Mouse (Mus musculus): ENCODE data around the gene Foxo4. TPM values are rescaled to one million over a fixed set of nuclear protein-coding genes. Genes with fewer than 3 reads are reported as not detected.

Gene Foxo4
- polyA plus RNA-seq, 1 experiment from 2014 or later, result 1.3 TPM

- Histone ChIP-seq H3K9ac (peak overlapping the region; percentile 78), H3K4me3 (peak overlapping the region; percentile 52), H3K36me3 (ENCODE audit: poor library complexity, severe bottlenecking) (peaks cover 20% of the 10 kb centered on the region), H3K4me1 (peaks cover 35% of the 10 kb centered on the region), H3K27ac (peak overlapping the region; percentile 80), H3K4me2 (peak overlapping the region; percentile 60), H3K27me3 (no peaks in the 10 kb centered on the region), H3K9me3 (replicated peaks) (no peaks in the 10 kb centered on the region)
- ATAC-seq, result peak; percentile 82
- WGBS, result 35% methylated on average over 11 of the region's 13 CpGs
Observed at GRCm38 (mm10) chrX:101299473-101300426, 45.4 kb downstream of the Foxo4 start.

GRCm38 (mm10) chrX:101300427-101301030, 46.2 kb downstream of the Foxo4 start:
- no peaks in the 10 kb centered on the region for H3K27me3 ChIP-seq
- ATAC-seq, result peak; percentile 53
- peak overlapping the region; percentile 80 for H3K27ac ChIP-seq
- 34% methylated on average over 13 of the region's 13 CpGs for WGBS
- H3K9me3 ChIP-seq (replicated peaks), result no peaks in the 10 kb centered on the region
- peak overlapping the region; percentile 78 for H3K9ac ChIP-seq
- H3K4me3 ChIP-seq, result peak overlapping the region; percentile 52
- peak overlapping the region; percentile 60 for H3K4me2 ChIP-seq
- peaks cover 20% of the 10 kb centered on the region for H3K36me3 ChIP-seq (ENCODE audit: poor library complexity, severe bottlenecking)
- peaks cover 35% of the 10 kb centered on the region for H3K4me1 ChIP-seq

GRCm38 (mm10) chrX:101301654-101302053, 47.3 kb downstream of the Foxo4 start:
- Histone ChIP-seq H3K4me2 (peak overlapping the region; percentile 60), H3K9me3 (replicated peaks) (no peaks in the 10 kb centered on the region), H3K4me1 (peaks cover 35% of the 10 kb centered on the region), H3K4me3 (peak overlapping the region; percentile 52), H3K9ac (peak overlapping the region; percentile 78), H3K36me3 (ENCODE audit: poor library complexity, severe bottlenecking) (peaks cover 13% of the 10 kb centered on the region), H3K27ac (no peak overlapping the region), H3K27me3 (no peaks in the 10 kb centered on the region)
- WGBS, result 65% methylated on average over 9 of the region's 9 CpGs
- ATAC-seq, result no peak

DNA sequence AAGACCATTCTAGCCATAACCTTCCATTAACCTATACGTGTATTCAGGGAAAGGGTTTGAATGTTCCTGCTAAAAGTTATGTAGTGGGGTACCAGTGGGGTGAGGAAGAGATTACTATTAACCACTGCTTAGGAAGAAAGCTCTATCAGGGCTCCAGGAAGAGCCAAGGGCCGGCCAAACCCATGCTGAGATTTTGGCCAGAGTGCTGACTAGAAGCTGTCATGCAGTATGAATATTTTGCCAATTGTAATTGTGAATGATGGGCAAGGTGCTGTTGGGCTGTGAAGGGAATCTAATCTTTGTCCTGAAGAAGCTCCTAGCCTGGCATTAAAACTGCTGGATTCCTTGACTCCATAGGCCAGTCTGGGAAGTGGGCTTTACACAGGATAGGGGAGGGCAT, 50.3 kb downstream of the Foxo4 start:
- Histone ChIP-seq H3K9ac (no peak overlapping the region), H3K27ac (no peak overlapping the region), H3K4me2 (no peak overlapping the region), H3K36me3 (ENCODE audit: poor library complexity, severe bottlenecking) (peaks cover 14% of the 10 kb centered on the region; the same call in 1 of the 2 replicates), H3K27me3 (no peaks in the 10 kb centered on the region), H3K4me3 (no peak overlapping the region), H3K9me3 (replicated peaks) (no peaks in the 10 kb centered on the region), H3K4me1 (peaks cover 35% of the 10 kb centered on the region)
- no peak for ATAC-seq
- WGBS, result 40% methylated on average over 2 of the region's 2 CpGs

GRCm38 (mm10) chrX:101309299-101309698, 55.0 kb downstream of the Foxo4 start:
- Histone ChIP-seq H3K9ac (no peak overlapping the region), H3K4me2 (no peak overlapping the region), H3K9me3 (replicated peaks) (no peaks in the 10 kb centered on the region), H3K36me3 (ENCODE audit: poor library complexity, severe bottlenecking) (peaks cover 38% of the 10 kb centered on the region), H3K4me3 (no peak overlapping the region), H3K27ac (no peak overlapping the region), H3K4me1 (peaks cover 7% of the 10 kb centered on the region; the same call in 1 of the 2 replicates), H3K27me3 (no peaks in the 10 kb centered on the region)
- no peak for ATAC-seq
- 86% methylated on average over 5 of the region's 5 CpGs for WGBS

Other genes with a start within 250 kb of the Foxo4 start
- gene Tex11, start 194.9 kb upstream of the Foxo4 start, polyA plus RNA-seq (2015; fragmentation: Nextera tagmentation; extraction: Ambion mirVana), result not detected in 2 replicates
- gene Slc7a3, start 168.5 kb upstream of the Foxo4 start, polyA plus RNA-seq (2015; fragmentation: Nextera tagmentation; extraction: Ambion mirVana), result 0.57 and 1.2 TPM in 2 replicates
- 55.5 and 57.5 TPM in 2 replicates for gene Snx12, start 32.0 kb upstream of the Foxo4 start, polyA plus RNA-seq (2015; fragmentation: Nextera tagmentation; extraction: Ambion mirVana)
- gene Gm614, start 9.5 kb downstream of the Foxo4 start, polyA plus RNA-seq (2015; fragmentation: Nextera tagmentation; extraction: Ambion mirVana), result not detected in 2 replicates
- gene Il2rg, start 13.7 kb downstream of the Foxo4 start, polyA plus RNA-seq (2015; fragmentation: Nextera tagmentation; extraction: Ambion mirVana), result 2.3 and 2.4 TPM in 2 replicates
- not detected in 2 replicates for gene Gm20489, start 14.5 kb downstream of the Foxo4 start, polyA plus RNA-seq (2015; fragmentation: Nextera tagmentation; extraction: Ambion mirVana)
- 31.3 and 31.7 TPM in 2 replicates for gene Med12, start 19.5 kb downstream of the Foxo4 start, polyA plus RNA-seq (2015; fragmentation: Nextera tagmentation; extraction: Ambion mirVana)
- gene Nlgn3, start 44.6 kb downstream of the Foxo4 start, polyA plus RNA-seq (2015; fragmentation: Nextera tagmentation; extraction: Ambion mirVana), result 33.8 and 43.0 TPM in 2 replicates
- gene Gjb1, start 121.8 kb downstream of the Foxo4 start, polyA plus RNA-seq (2015; fragmentation: Nextera tagmentation; extraction: Ambion mirVana), result 0.23 and 0.25 TPM in 2 replicates
- 39.9 and 46.6 TPM in 2 replicates for gene Zmym3, start 166.3 kb downstream of the Foxo4 start, polyA plus RNA-seq (2015; fragmentation: Nextera tagmentation; extraction: Ambion mirVana)
- 558 and 566 TPM in 2 replicates for gene Nono, start 174.8 kb downstream of the Foxo4 start, polyA plus RNA-seq (2015; fragmentation: Nextera tagmentation; extraction: Ambion mirVana)
- gene Itgb1bp2, start 194.6 kb downstream of the Foxo4 start, polyA plus RNA-seq (2015; fragmentation: Nextera tagmentation; extraction: Ambion mirVana), result 2.8 and 3.1 TPM in 2 replicates